Mouse (Mus musculus) testis, adult 2 months (tissue): ENCODE data around the gene Il21r.

ENCODE experiments used
- CTCF ChIP-seq: fragments of 200-500 bp; IDR thresholded peaks from 2 replicates; pipeline ENCODE4 v1.5.1; 2012; ENCODE audit warnings: low read depth, mild to moderate bottlenecking, inconsistent platforms, low read length, moderate library complexity; ENCODE audit not compliant: control insufficient read depth, insufficient read depth, insufficient replicate concordance
- POLR2A ChIP-seq: fragments of 200-500 bp; IDR thresholded peaks from 2 replicates; pipeline ENCODE4 v1.6.1; 2012; ENCODE audit warnings: low read depth, mild to moderate bottlenecking, inconsistent platforms, low read length, moderate library complexity; ENCODE audit not compliant: control insufficient read depth

- TF ChIP-seq CTCF (no peak), POLR2A (no peak)
Observed at GRCm38 (mm10) chr7:125678756-125679155, 75.5 kb downstream of the Il21r start.
